Mouse (Mus musculus): ENCODE data around the gene Hpse.

GRCm38 (mm10) chr5:100697398-100697797 lies 22.1 kb downstream of the Hpse start:
- TF ChIP-seq MYOG (IDR thresholded peaks at IDR 0.05; ENCODE audit: control insufficient read depth in 1 of 3, insufficient read depth in 1 of 3, insufficient read length in 2 of 3, low read depth in 2 of 3) (no peak), MAX (IDR thresholded peaks at IDR 0.05; ENCODE audit: low read depth) (no peak), POLR2A (IDR thresholded peaks at IDR 0.05; ENCODE audit: insufficient read length, low read depth) (no peak)
